Mouse (Mus musculus): ENCODE data around the gene Zfp839.
A peak's percentile ranks its signal among the peaks of the same experiment; 100 is the strongest.
"Not testable (repeated sequence)": the region's sequence is repeated elsewhere in the genome, so short reads cannot be mapped to it uniquely, and the experiment has no call there.

Gene Zfp839

DNA sequence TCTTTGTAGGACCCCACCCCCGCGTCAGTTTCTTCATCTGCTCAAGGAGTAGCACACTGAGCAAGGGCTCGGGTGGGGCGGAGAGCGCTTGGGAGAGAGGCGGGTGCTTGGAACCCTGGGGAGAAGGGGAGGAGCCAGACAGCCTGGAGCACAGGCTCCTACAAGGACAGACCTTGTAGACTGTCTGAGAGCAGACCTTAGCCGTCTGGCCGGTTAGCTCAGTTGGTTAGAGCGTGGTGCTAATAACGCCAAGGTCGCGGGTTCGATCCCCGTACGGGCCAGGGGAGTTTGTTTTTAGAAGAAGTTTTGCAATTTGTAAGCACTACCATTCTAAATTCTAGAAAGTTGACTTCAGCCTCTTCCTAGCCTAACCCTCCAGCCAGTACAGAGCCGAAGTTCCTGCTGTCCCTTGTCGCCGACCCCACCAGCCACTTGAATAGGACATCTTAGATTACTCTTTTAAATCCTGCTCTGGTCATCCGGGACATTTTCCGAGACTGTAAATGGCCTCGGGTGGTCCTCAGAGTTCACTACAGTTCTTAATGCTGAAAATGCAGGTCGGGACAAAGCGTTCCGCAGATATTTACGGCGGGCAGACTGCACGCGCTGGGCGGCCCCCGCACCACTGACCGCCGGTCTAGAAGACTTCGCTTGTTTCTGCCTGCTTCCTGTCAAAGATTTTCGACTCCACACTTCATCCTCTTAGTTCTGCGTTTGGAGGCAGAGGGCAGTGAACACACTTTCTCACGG lies 4.7 kb upstream of the Zfp839 start:
- Histone ChIP-seq H3K36me3 (ENCODE audit: insufficient read depth, low read length) (no peaks in the 10 kb centered on the region), H3K9me3 (ENCODE audit: low read length) (no peaks in the 10 kb centered on the region), H3K4me3 (replicated peaks; ENCODE audit: low read length) (peak overlapping the region; percentile 86), H3K27me3 (ENCODE audit: insufficient read depth, low read length) (no peaks in the 10 kb centered on the region), H3K4me1 (replicated peaks; ENCODE audit: low read depth, low read length) (peaks cover 61% of the 10 kb centered on the region)
- TF ChIP-seq CTCF (conservative IDR thresholded peaks at IDR 0.05; ENCODE audit: low read length), result no peak
- no peak for TF ChIP-seq POU5F1 (IDR thresholded peaks at IDR 0.05; ENCODE audit: borderline replicate concordance, low read length)
- no peak for TF ChIP-seq NANOG (IDR thresholded peaks at IDR 0.05; ENCODE audit: borderline replicate concordance, low read length)

DNA sequence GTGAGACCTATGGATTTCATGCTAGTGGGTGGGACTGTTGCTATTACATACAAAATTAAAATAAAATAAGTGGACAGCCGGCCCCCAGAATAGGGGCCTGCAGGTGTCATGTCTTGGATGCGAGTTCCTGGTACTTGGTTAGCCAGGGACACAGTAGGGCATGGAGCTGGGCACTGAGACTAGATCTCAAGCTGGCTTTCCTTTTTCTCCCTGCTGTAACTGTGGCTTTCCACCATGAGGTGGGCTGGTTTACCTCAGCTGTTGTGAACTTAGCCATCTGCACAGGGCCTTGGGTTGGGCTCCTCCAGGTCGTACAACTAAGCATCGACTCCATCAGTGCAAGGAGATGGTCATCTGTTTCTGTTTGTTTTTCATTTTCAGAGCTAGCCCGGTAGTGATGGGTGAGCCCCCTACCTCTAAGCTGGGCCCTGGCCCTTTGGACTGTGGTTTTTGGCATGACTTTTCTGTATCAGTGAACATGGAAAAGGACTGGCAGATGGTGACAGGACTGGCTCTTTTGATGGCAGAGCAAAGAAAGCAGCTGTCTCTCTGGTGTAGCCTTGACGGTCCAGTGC lies 3.8 kb upstream of the Zfp839 start:
- no peaks in the 10 kb centered on the region for H3K27me3 ChIP-seq (ENCODE audit: insufficient read depth, low read length)
- H3K4me1 ChIP-seq (replicated peaks; ENCODE audit: low read depth, low read length), result peaks cover 62% of the 10 kb centered on the region
- no peaks in the 10 kb centered on the region for H3K9me3 ChIP-seq (ENCODE audit: low read length)
- no peaks in the 10 kb centered on the region for H3K36me3 ChIP-seq (ENCODE audit: insufficient read depth, low read length)
- no peak for TF ChIP-seq POU5F1 (IDR thresholded peaks at IDR 0.05; ENCODE audit: borderline replicate concordance, low read length)
- no peak for TF ChIP-seq CTCF (conservative IDR thresholded peaks at IDR 0.05; ENCODE audit: low read length)
- no peak for TF ChIP-seq NANOG (IDR thresholded peaks at IDR 0.05; ENCODE audit: borderline replicate concordance, low read length)
- H3K4me3 ChIP-seq (replicated peaks; ENCODE audit: low read length), result peak overlapping the region; percentile 86

DNA sequence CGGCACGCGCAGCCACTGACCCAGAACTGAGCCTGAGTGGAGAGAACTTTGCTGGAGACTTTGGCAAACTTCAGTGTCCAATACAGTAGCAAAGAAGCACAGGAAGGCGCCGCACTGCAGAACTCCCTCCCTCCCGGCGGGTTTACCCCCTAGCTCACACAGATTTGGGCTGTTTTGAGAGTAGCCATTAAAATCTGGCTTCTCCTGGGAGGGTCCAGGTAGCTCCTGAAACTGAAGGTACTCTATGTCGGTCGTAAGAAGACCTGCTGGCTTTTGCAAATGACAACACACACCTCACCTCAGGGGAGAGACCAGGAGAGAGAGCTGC lies 840 bp downstream of the Zfp839 start:
- no peaks in the 10 kb centered on the region for H3K9me3 ChIP-seq (ENCODE audit: low read length)
- peaks cover 22% of the 10 kb centered on the region for H3K36me3 ChIP-seq (ENCODE audit: insufficient read depth, low read length)
- H3K4me1 ChIP-seq (replicated peaks; ENCODE audit: low read depth, low read length), result peaks cover 73% of the 10 kb centered on the region
- no peaks in the 10 kb centered on the region for H3K27me3 ChIP-seq (ENCODE audit: insufficient read depth, low read length)
- no peak for TF ChIP-seq POU5F1 (IDR thresholded peaks at IDR 0.05; ENCODE audit: borderline replicate concordance, low read length)
- TF ChIP-seq NANOG (IDR thresholded peaks at IDR 0.05; ENCODE audit: borderline replicate concordance, low read length), result no peak
- TF ChIP-seq CTCF (conservative IDR thresholded peaks at IDR 0.05; ENCODE audit: low read length), result no peak
- peak overlapping the region; percentile 88 for H3K4me3 ChIP-seq (replicated peaks; ENCODE audit: low read length)

DNA sequence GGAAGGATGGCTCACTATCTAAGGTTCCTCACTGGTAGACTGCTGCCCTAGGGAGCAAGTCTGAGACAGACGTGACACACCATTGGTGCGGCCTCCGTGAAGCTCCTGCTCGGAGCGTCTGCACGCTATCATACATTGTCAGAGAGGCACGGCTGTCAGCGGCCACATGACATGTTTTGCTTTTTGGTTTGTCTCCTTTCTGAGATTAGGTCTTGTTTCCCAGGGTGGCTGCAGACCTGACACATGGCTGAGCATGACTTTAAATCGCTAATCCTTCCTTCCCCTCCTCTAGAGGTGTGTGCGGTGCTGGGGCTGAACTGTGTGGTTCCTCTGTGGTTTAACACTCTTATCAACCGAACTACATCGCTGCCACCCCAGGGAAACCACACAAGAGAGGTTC lies 1.4 kb downstream of the Zfp839 start:
- peaks cover 70% of the 10 kb centered on the region for H3K4me1 ChIP-seq (replicated peaks; ENCODE audit: low read depth, low read length)
- H3K27me3 ChIP-seq (ENCODE audit: insufficient read depth, low read length), result no peaks in the 10 kb centered on the region
- TF ChIP-seq POU5F1 (IDR thresholded peaks at IDR 0.05; ENCODE audit: borderline replicate concordance, low read length) (no peak), NANOG (IDR thresholded peaks at IDR 0.05; ENCODE audit: borderline replicate concordance, low read length) (no peak), CTCF (conservative IDR thresholded peaks at IDR 0.05; ENCODE audit: low read length) (no peak)
- H3K36me3 ChIP-seq (ENCODE audit: insufficient read depth, low read length), result peaks cover 27% of the 10 kb centered on the region
- peak overlapping the region; percentile 88 for H3K4me3 ChIP-seq (replicated peaks; ENCODE audit: low read length)
- H3K9me3 ChIP-seq (ENCODE audit: low read length), result no peaks in the 10 kb centered on the region

DNA sequence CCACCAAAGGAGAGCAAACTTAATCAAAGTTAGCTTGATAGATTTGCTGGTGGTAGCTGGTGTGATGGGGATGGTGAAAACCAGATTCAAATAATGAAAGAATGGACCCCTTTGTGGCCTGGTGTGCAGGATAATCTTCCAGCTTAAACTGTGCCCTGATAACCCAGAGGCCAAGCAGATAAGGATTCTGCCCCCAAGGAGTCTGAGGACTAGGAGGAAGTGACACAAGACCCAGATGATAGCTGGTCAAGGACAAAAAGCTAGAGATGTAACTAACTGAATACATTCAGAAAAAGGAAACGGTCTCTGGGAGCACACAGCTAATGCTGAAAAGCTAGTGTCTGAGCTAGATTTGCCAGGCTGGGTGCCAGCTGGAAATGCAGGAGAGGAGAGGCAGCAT lies 1.9 kb downstream of the Zfp839 start:
- Histone ChIP-seq H3K4me1 (replicated peaks; ENCODE audit: low read depth, low read length) (peaks cover 70% of the 10 kb centered on the region), H3K36me3 (ENCODE audit: insufficient read depth, low read length) (peaks cover 30% of the 10 kb centered on the region), H3K27me3 (ENCODE audit: insufficient read depth, low read length) (no peaks in the 10 kb centered on the region), H3K4me3 (replicated peaks; ENCODE audit: low read length) (peak overlapping the region; percentile 88; the same call in 1 of the 2 replicates), H3K9me3 (ENCODE audit: low read length) (no peaks in the 10 kb centered on the region)
- TF ChIP-seq NANOG (IDR thresholded peaks at IDR 0.05; ENCODE audit: borderline replicate concordance, low read length) (no peak), CTCF (conservative IDR thresholded peaks at IDR 0.05; ENCODE audit: low read length) (no peak), POU5F1 (IDR thresholded peaks at IDR 0.05; ENCODE audit: borderline replicate concordance, low read length) (no peak)

DNA sequence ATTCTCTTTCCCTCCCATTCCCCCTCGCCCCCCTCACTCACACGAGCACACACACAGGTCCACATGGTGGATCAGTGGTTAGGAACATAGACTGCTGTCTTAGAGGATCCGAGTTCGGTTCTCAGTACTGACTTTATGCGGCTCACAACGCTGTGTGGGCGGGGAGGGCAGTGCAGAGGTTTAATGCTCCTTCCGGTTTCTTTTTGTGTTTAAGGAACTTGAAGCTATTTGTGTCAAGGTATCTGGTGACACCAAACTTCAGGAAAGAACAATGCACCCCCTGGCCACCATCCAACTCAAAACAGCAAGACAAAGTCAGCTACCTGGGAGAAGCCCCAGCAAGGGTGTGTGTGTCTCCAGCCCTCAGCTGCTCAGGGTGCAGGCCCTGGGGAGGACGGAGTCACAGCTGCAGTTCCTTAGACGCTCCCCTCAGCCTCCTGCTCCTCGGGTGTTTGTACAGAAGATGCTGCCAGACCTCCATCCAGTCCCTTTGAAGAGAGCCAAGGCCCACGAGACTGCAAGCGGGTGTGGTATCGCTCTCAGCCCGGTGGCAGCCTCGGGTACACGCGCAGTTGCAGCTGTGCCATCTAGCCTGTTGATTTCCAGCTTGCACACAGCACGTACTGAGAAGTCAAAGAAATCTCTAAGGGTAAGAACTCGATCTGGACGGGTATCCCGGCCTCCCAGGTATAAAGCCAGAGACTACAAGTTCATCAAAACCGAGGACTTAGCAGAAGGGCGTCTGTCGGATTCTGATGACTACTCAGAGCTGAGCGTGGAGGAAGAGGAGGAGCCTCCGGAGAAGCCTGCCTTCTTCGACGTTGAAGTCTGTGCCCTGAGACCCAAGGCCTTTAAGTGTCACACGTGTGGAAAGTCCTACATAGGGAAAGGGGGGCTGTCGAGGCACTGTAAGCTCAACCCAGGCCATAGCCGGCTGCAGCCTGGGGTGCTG lies 5.0 kb downstream of the Zfp839 start:
- Histone ChIP-seq H3K4me1 (replicated peaks; ENCODE audit: low read depth, low read length) (peaks cover 78% of the 10 kb centered on the region), H3K4me3 (replicated peaks; ENCODE audit: low read length) (peak overlapping the region; percentile 65), H3K27me3 (ENCODE audit: insufficient read depth, low read length) (no peaks in the 10 kb centered on the region), H3K36me3 (ENCODE audit: insufficient read depth, low read length) (peaks cover 37% of the 10 kb centered on the region), H3K9me3 (ENCODE audit: low read length) (no peaks in the 10 kb centered on the region)
- TF ChIP-seq NANOG (IDR thresholded peaks at IDR 0.05; ENCODE audit: borderline replicate concordance, low read length), result no peak
- no peak for TF ChIP-seq CTCF (conservative IDR thresholded peaks at IDR 0.05; ENCODE audit: low read length)
- no peak for TF ChIP-seq POU5F1 (IDR thresholded peaks at IDR 0.05; ENCODE audit: borderline replicate concordance, low read length)

DNA sequence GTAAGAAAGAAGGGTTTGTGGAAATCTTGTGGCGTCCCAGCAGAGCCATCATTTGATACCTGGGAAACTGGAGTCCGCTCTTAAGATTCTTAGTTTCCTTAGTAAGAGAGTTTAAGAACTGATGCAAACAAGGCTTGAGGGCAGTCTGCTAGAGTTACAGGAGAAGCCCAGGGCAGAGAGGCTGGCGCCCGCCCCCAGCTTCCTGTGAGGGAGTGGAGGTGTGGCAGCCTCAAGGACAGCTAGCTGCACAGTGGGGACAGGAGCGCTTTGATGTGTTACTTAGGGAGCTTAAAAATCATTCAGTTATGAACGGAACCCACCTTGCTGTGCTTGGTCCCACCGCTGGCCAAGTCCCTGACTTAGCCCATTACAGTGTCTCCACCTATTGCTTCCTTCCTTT lies 7.1 kb downstream of the Zfp839 start:
- no peak for TF ChIP-seq CTCF (conservative IDR thresholded peaks at IDR 0.05; ENCODE audit: low read length)
- no peak for TF ChIP-seq POU5F1 (IDR thresholded peaks at IDR 0.05; ENCODE audit: borderline replicate concordance, low read length)
- TF ChIP-seq NANOG (IDR thresholded peaks at IDR 0.05; ENCODE audit: borderline replicate concordance, low read length), result no peak
- peak overlapping the region; percentile 20; the same call in 1 of the 2 replicates for H3K4me3 ChIP-seq (replicated peaks; ENCODE audit: low read length)

DNA sequence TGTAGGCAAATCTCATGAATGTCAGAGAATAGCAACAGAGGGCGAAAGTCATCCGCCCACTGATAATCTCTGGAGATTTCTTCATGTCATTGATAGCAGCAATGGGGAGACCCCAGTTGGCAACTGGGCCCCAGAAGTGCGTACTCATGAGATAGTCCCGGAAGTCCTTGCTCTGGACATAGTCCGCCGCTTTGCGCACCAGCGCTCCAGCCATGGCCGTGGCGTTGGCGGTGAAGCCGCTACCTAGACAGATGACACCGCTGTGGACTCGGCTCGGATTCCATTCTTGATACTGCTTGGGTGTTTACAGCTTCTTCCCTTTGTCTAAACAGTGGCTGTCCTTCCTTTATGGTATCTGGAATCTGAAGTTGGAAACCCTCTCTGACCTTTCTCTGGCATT lies 8.6 kb downstream of the Zfp839 start:
- not testable (repeated sequence) for H3K9me3 ChIP-seq (ENCODE audit: low read length); H3K27me3 ChIP-seq (ENCODE audit: insufficient read depth, low read length)
- Histone ChIP-seq H3K4me1 (replicated peaks; ENCODE audit: low read depth, low read length) (peaks cover 83% of the 10 kb centered on the region), H3K4me3 (replicated peaks; ENCODE audit: low read length) (peak overlapping the region; percentile 45), H3K36me3 (ENCODE audit: insufficient read depth, low read length) (peaks cover 44% of the 10 kb centered on the region)

More for the DNA sequence above, 7.1 kb downstream of the Zfp839 start:
- no peaks in the 10 kb centered on the region for H3K9me3 ChIP-seq (ENCODE audit: low read length)
- no peaks in the 10 kb centered on the region for H3K27me3 ChIP-seq (ENCODE audit: insufficient read depth, low read length)
- peaks cover 41% of the 10 kb centered on the region for H3K36me3 ChIP-seq (ENCODE audit: insufficient read depth, low read length)
- peaks cover 86% of the 10 kb centered on the region for H3K4me1 ChIP-seq (replicated peaks; ENCODE audit: low read depth, low read length)

Data from E14TG2a.4 (cell line).